Mouse (Mus musculus): Measurements from ENCODE around the gene Sp8.
A peak's percentile ranks its signal among the peaks of the same experiment; 100 is the strongest.

Sp8 gene

DNA sequence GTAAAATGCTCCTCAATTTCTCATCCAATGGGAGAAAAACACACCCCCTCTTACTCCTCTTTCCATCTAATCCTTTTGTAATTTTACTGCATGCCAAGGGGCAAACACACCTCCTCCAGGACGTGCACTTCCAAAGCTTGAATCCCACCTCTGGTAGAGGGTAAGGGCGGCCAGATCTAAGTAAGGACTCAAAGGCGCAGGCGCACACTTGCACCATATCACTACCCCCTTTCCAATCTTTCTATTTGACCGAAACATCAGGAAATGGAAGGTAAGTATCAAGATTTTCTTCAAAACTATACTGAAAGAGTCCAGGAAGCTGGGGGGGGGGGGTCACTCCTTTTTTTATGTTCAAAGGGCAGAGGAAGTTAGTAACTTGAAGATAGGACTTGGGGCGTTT lies at the start of gene Sp8:
TSS of gene Sp8 (plus strand) at position 109 of the 400 bp plus-strand sequence.
- no peak for DNase-seq (ENCODE audit: low read depth, low spot score)

DNA sequence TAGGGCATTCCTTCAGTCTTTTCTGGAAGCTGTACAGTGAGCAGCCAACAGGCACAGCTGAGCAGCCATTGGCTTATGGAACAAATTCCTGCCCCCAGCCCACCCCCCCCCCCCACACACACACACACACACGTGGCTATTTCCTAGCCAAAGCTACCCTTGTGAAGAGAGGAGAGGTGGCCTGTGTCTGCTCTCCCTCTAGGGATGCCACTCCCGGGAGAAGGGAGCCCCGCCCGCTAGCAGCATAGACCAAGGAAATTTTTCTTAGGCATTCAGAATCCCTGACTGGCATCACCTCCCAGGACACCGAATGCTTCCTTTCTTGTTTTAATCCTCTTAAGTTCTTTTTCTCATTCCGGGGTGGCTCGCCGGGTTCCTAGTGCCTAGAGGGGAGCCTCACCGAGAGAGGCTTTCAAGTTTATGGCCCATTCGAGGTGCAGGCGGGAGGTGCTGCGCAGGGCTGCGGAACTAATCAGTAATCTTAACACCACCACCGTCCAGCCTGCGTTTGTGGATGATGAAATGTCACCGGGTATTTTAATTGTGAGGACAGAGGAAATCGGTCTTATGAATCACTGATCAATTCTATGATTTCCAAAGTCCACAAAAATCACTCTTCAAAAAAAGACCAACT lies 34.7 kb upstream of the Sp8 start:
- DNase-seq (ENCODE audit: low read depth, low spot score): no peak

DNA sequence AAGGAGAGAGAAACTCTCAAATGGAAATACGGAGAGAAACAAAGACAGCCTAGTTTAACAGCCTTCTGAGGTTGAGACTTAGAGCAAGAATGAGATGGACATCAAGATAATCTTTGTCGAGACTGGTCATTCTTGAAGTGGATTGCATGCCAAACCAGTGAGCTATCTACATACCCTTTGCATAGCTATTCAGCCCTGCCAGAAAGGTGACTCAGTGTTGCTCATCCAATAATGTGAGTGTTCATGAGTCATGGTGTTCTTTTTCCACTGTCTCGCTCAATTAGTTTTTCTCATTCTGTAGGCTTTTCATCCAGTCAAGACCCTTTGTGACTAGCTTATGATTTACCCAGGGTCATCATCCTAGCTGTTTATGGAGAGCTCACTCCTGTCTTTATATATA lies 31.6 kb upstream of the Sp8 start:
- DNase-seq (ENCODE audit: low read depth, low spot score): no peak

DNA sequence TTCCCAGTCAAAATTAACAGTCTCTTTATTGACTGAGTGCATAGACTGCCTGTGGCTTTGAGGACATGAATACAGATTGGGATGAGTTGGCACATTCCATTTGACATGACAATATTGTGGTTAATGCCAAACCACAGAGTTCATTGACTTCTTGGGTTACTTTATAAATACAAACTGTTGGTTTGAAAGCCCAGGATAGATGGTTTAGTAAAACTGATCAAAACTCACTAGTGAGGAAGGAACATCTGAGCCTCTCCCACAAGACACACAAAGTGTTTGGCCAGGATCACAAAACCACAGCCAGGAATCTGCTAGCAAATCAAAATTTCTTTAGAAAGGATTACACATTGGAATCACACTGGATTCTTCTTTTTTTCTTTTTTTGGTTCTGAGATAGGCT lies 30.0 kb upstream of the Sp8 start:
- no peak for DNase-seq (ENCODE audit: low read depth, low spot score)

- DNase-seq (ENCODE audit: low read depth, low spot score): no peak
Observed at GRCm38 (mm10) chr12:118829881-118830280, 16.2 kb upstream of the Sp8 start.

DNA sequence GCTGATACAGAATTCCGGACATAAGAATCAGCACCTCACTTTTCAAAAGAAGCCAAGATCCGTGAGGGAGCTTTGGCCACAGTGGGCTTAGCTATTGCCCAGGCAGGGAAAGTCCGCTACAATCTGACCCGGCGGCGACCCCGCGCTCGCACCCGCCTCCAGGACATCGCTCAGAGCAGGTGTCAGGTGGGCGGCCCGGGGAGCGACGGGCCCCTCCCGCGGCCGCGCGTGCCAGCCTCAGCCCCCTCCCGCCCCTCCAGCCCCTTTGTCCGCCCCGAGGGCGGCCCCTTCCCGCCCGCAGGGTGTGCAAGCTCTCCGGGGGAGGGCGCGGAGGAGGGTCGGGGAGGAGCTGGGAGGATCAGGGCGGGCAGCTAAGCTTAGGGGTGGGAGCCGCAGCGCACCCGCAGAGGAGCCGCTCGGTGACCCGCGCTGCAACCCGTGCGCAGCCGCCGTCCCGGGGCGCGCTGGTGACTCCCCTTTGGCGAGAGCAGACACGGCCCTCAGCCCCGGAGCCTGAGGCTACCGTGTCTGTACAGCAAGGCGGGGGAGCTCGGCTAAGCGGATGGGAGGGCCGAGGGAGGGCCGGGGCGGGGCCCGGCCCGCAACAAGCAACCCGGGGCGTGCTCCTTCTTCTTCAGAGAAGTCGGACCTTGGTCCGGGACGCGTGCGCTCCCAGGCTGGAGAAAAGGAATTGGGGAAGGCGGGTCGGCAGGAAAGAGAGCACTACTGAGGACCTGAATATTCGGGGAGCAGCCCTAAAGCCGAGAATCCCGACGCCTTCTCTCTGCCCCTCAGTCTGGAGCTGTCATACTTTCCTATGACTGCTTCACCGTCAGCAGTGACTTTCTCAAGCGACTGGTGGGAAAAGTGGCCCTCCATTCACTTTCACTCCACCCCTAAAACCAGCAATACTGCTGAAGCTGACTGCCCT lies 9.5 kb upstream of the Sp8 start:
- DNase-seq (ENCODE audit: low read depth, low spot score): peak; percentile 49

DNA sequence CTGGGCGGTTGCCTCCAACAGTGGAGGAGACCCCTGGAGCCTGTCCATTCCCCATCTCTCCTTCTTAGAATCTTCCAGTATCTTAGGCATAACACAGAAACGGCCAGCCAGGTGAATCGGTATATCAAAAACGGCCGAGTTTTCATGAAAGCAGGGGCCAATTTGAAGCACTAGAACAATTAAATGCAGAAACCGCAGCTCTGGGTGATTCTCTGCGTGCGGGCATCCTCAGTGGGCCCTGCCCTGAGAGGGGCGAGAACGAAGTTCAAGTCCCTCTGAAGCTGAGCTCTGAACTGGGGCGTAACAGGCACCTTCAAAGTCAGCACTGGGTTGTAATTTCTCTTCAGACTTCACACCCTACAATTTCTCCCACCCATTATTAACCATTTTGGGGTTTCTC lies 8.8 kb upstream of the Sp8 start:
- DNase-seq (ENCODE audit: low read depth, low spot score): no peak

DNA sequence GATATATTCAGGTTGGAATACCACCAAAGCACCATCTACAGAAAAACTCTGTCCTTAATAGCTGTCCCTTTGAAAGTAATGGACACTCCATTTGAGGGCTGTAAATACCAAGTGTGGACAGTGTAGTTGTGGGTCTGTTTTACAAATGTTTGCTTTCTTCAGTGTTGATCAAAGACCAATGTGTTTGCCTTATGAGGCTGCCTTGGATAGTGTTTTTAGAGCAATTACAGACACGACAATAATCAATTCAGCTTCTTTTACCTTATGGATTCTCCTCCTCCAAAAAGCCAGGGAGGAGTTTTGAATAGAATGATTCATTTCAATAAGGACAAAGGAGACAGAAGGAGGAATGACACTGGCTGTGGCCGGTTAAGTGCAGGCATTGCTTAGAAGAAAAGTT lies 7.9 kb upstream of the Sp8 start:
- DNase-seq (ENCODE audit: low read depth, low spot score): no peak

- DNase-seq (ENCODE audit: low read depth, low spot score): no peak
Observed at GRCm38 (mm10) chr12:118839398-118839797, 6.7 kb upstream of the Sp8 start.

DNA sequence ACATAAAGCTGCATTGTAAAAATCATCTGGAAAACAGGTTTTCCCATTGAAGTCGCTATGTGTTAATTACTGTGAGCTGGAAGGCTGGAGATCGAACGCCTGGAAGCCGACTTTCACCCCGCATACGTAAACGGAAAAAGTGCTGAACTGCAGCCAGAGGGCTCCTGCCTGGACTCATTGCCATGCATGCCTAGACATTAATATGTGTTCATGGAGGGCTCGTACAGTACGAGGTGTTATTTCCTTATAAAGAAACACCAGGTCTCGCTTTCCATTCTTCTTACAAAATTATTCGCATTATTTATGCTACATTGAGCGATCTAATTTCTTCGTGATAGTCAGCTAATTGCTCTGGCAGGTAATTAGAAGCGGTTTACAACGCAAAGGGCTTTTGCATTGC lies 5.8 kb upstream of the Sp8 start:
- DNase-seq (ENCODE audit: low read depth, low spot score): no peak

DNA sequence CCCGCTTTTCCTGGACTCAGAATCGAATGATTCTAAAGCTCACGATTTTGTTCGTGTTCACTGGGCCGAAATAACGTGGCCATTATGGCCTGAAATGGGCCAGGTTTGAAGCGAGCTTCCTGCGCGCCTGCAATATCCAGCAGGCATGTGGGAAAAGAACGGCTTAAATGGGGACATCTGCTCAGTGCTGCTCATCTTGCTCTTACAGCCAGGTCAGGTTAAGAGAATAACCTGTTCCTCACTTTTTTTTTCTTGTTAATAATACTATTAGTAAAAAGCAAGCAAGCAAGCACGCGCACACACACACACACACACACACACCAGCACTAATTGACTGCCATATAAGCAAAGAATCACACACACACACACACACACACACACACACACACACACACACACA lies 5.3 kb upstream of the Sp8 start:
- DNase-seq (ENCODE audit: low read depth, low spot score): no peak

- no peak for DNase-seq (ENCODE audit: low read depth, low spot score)
Observed at GRCm38 (mm10) chr12:118841381-118841922, 4.7 kb upstream of the Sp8 start.

GRCm38 (mm10) chr12:118841971-118842550 lies 4.1 kb upstream of the Sp8 start:
- no peak for DNase-seq (ENCODE audit: low read depth, low spot score)

DNA sequence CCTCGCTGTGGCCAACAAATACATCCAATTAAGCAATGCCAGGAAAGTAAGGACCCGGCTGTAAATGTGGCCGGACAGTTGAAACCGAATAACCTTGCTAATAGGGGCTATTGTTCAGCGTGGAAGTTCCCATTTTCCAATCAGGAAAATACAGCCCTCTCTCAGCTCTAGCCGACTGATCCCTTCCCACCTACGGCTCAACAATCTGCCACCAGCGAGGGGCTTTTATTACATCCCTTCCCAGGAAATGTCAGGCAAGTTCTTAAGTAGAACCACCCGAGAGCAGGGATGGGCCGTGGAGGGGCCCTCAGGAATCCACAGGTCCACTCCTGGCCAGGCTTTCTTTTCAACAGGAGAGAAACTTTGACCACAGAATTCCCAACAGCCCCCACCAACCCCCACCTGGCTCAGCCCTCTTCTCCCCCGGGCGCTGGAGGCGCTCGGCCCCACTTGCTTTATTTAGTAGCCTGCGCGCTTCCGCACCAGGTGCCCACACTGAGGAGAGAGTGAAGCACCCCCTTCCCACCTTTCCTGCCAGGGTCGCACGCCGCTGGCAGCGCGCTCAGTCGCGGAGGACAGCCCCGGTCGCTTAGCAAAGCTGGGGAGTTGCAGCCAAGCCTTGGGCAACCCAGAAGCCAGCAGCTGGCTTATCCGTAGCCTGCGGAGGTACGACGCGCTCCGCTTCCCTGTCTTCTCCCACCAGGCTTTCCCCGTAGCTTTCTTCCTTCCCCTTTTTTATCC lies 3.3 kb upstream of the Sp8 start:
- no peak for DNase-seq (ENCODE audit: low read depth, low spot score)

DNA sequence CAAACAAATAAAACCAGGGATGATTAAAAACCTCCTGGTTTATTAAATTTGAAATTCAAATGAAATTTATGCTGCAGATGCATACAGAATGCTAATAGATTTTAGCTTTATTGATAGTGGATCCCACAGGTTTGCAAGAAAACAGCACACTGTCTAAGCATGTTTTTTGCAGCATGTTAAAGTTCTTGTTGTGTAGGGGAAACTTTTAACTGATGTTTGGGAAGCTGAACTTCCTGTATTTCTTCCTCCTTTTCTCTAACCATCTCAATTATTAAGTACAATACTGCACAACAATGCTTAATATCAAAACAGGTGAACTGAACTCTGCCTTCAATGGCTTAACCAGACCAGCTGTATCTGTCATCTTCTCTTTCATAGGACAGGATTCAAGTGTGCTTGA lies 2.0 kb upstream of the Sp8 start:
- DNase-seq (ENCODE audit: low read depth, low spot score): no peak

GRCm38 (mm10) chr12:118844841-118845240 lies 1.3 kb upstream of the Sp8 start:
- DNase-seq (ENCODE audit: low read depth, low spot score): no peak

GRCm38 (mm10) chr12:118845351-118845750 lies 778 bp upstream of the Sp8 start:
- no peak for DNase-seq (ENCODE audit: low read depth, low spot score)

DNA sequence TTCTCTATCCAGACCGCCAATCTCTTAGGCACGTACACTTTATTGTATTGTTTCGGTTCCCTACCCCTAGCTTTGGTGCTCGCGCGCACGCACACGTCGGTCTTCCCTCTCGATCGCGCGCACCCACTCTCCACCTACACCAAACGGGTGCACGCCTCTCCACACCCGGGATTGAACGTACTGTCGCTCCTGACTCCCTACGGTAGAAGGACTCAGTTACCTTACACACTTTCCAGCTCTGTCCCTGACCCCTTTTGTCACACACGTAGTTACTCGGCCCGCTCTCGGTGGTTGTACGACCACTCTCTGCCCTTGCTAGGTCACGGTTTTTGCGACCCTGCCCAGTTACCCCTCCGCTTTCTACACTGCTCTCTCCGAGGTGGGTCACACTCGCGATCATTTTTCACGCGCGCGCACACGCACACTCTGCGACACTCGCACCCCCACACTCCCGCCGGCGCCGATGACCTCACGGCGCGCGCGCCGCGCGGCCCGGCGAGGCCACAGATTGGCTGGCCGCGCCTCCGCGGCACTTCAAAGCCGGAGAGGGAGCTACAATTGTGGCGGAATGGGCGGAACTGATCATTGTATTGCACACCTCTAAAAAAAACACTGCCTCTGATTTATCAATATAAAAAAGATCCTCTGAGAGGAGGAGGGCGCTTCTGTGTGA lies 656 bp downstream of the Sp8 start:
- no peak for DNase-seq (ENCODE audit: low read depth, low spot score)

- DNase-seq (ENCODE audit: low read depth, low spot score): no peak
Observed at GRCm38 (mm10) chr12:118847381-118847780, 1.3 kb downstream of the Sp8 start.

DNA sequence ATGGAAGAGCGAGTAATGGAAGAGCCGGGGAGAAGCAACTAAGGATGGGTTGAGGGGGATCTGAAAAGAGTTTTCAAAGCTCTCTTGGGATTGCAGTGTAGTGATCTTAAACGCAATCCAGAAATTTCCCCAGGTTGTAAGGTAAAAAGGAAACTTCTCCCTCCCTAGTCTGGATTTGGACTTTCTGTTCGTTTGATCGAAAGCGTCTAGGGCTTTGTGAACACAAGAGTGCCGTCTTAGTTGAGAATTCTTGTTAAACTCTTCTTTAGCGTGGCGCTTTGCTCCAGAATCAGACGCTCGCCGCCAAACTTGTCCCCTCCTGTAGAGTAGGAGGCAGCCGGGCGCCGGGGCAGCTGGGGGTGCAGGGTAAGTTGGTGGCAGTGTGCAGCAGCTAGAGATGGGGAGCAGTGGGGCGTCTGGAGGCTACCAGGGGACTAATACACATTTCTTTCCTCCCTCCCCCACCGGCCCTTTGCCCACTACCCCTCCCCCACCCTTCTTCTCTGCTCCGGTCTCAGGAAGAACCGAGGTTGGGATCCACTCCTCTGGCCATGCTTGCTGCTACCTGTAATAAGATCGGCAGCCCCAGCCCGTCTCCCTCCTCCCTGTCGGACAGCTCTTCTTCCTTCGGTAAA lies 1.8 kb downstream of the Sp8 start:
- DNase-seq (ENCODE audit: low read depth, low spot score): no peak

Measured in retina, postnatal 7 days (tissue).